Mouse (Mus musculus) hindbrain, embryonic 16.5 days (tissue): ENCODE data around the gene Sec24a. TPM values are rescaled to one million over a fixed set of nuclear protein-coding genes. Genes with fewer than 3 reads are reported as not detected.
"Not testable (repeated sequence)": the region's sequence is repeated elsewhere in the genome, so short reads cannot be mapped to it uniquely, and the experiment has no call there.

Source experiments
- ATAC-seq: fragments of 200-750 bp; cut with Nextera tagmentation; 2 replicates; pipeline ENCODE4 v1.8.0; 2017; ENCODE audit warnings: moderate TSS enrichment, moderate library complexity
- H3K27ac ChIP-seq: fragments of 300-500 bp; sonication (generic); 2 replicates; pipeline ENCODE4 v1.5.1; 2014; ENCODE audit warnings: low read depth, mild to moderate bottlenecking, control low read depth, low read length, moderate library complexity
- H3K27me3 ChIP-seq: fragments of 300-500 bp; sonication (generic); replicated peaks from 2 replicates; pipeline ENCODE4 v1.6.1; 2014; ENCODE audit warnings: low read length; ENCODE audit not compliant: control insufficient read depth, insufficient read depth
- H3K36me3 ChIP-seq: fragments of 300-500 bp; sonication (generic); 2 replicates; pipeline ENCODE4 v1.6.1; 2014; ENCODE audit warnings: mild to moderate bottlenecking, low read length, moderate library complexity, mixed read lengths; ENCODE audit not compliant: control insufficient read depth, insufficient read depth
- H3K4me1 ChIP-seq: fragments of 300-500 bp; sonication (generic); 2 replicates; pipeline ENCODE4 v1.6.1; 2014; ENCODE audit warnings: low read depth, low read length; ENCODE audit not compliant: control insufficient read depth, insufficient read depth
- H3K4me2 ChIP-seq: fragments of 300-500 bp; sonication (generic); 2 replicates; pipeline ENCODE4 v1.6.1; 2014; ENCODE audit warnings: mild to moderate bottlenecking, low read length, control low read depth, moderate library complexity
- H3K4me3 ChIP-seq: fragments of 300-500 bp; sonication (generic); 2 replicates; pipeline ENCODE4 v1.5.1; 2014; ENCODE audit warnings: mild to moderate bottlenecking, low read length, control low read depth, moderate library complexity
- H3K9ac ChIP-seq: fragments of 300-500 bp; sonication (generic); 2 replicates; pipeline ENCODE4 v1.6.1; 2014; ENCODE audit warnings: low read depth, mild to moderate bottlenecking, control low read depth, low read length, moderate library complexity
- H3K9me3 ChIP-seq: fragments of 300-500 bp; sonication (generic); 2 replicates; pipeline ENCODE4 v1.6.1; 2014; ENCODE audit warnings: mild to moderate bottlenecking, low read length, moderate library complexity; ENCODE audit not compliant: control insufficient read depth
- WGBS: fragments of 180-500 bp; shearing (Covaris S2); extraction: QIAGEN DNeasy Blood & Tissue Kit; methylation state at CpG from one replicate; pipeline ENCODE4 v1.1.7; 2014; 5-methylcytosine and 5-hydroxymethylcytosine counted together
- polyA plus RNA-seq: library from polyadenylated mRNA; unstranded; fragments of >200 nt; fragmentation: Nextera tagmentation; extraction: Ambion mirVana; gene quantifications from 2 replicates; pipeline ENCODE4 v1.2.1, GENCODE M21; 2015

The Sec24a gene
- polyA plus RNA-seq, 1 experiment from 2014 or later = 12.0 TPM

- Histone ChIP-seq H3K27me3 (no peaks in the 10 kb centered on the region), H3K4me1 (no peaks in the 10 kb centered on the region), H3K4me2 (no peak overlapping the region), H3K9me3 (no peaks in the 10 kb centered on the region), H3K27ac (no peak overlapping the region), H3K4me3 (no peak overlapping the region), H3K9ac (no peak overlapping the region), H3K36me3 (peaks cover 43% of the 10 kb centered on the region)
- no peak for ATAC-seq
- WGBS = 98% methylated on average over 10 of the region's 10 CpGs
Measured at GRCm38 (mm10) chr11:51706451-51706850, 57.0 kb downstream of the Sec24a start.

GRCm38 (mm10) chr11:51703379-51703998, 59.9 kb downstream of the Sec24a start:
- H3K4me2 ChIP-seq = no peak overlapping the region
- no peaks in the 10 kb centered on the region for H3K27me3 ChIP-seq
- H3K27ac ChIP-seq = no peak overlapping the region
- no peaks in the 10 kb centered on the region for H3K4me1 ChIP-seq
- no peak overlapping the region for H3K9ac ChIP-seq
- WGBS = 70% methylated on average over 10 of the region's 10 CpGs
- H3K36me3 ChIP-seq = peaks cover 62% of the 10 kb centered on the region
- no peaks in the 10 kb centered on the region for H3K9me3 ChIP-seq
- ATAC-seq = no peak
- no peak overlapping the region for H3K4me3 ChIP-seq

GRCm38 (mm10) chr11:51702831-51703230, 60.6 kb downstream of the Sec24a start:
- no peak overlapping the region for H3K9ac ChIP-seq
- H3K4me2 ChIP-seq = no peak overlapping the region
- H3K27me3 ChIP-seq = no peaks in the 10 kb centered on the region
- H3K27ac ChIP-seq = no peak overlapping the region
- H3K9me3 ChIP-seq = no peaks in the 10 kb centered on the region
- H3K4me3 ChIP-seq = no peak overlapping the region
- WGBS = 80% methylated on average over 3 of the region's 3 CpGs
- no peaks in the 10 kb centered on the region for H3K4me1 ChIP-seq
- no peak for ATAC-seq
- H3K36me3 ChIP-seq = peaks cover 62% of the 10 kb centered on the region

- Histone ChIP-seq H3K36me3 (peaks cover 22% of the 10 kb centered on the region), H3K9ac (no peak overlapping the region), H3K27me3 (no peaks in the 10 kb centered on the region), H3K4me1 (no peaks in the 10 kb centered on the region), H3K27ac (no peak overlapping the region), H3K4me2 (no peak overlapping the region), H3K9me3 (no peaks in the 10 kb centered on the region), H3K4me3 (no peak overlapping the region)
- ATAC-seq = no peak
- WGBS = 94% methylated on average over 3 of the region's 3 CpGs
Measured at GRCm38 (mm10) chr11:51694984-51695383, 68.5 kb downstream of the Sec24a start.

GRCm38 (mm10) chr11:51690597-51690996, 72.8 kb downstream of the Sec24a start:
- not testable (repeated sequence) for H3K9ac ChIP-seq, H3K27me3 ChIP-seq
- 93% methylated on average over 1 of the region's 3 CpGs for WGBS

GRCm38 (mm10) chr11:51689343-51689742, 74.1 kb downstream of the Sec24a start:
- H3K9me3 ChIP-seq = no peaks in the 10 kb centered on the region
- peak overlapping the region; percentile 100 for H3K27ac ChIP-seq
- peak overlapping the region; percentile 88 for H3K4me2 ChIP-seq
- ATAC-seq = no peak
- H3K36me3 ChIP-seq = peaks cover 3% of the 10 kb centered on the region; the same call in 1 of the 2 replicates
- peak overlapping the region; percentile 84 for H3K9ac ChIP-seq
- 19% methylated on average over 6 of the region's 6 CpGs for WGBS
- peaks cover 12% of the 10 kb centered on the region for H3K4me1 ChIP-seq
- H3K27me3 ChIP-seq = no peaks in the 10 kb centered on the region
- peak overlapping the region; percentile 80 for H3K4me3 ChIP-seq

More at GRCm38 (mm10) chr11:51690597-51690996, 72.8 kb downstream of the Sec24a start:
- ATAC-seq, H3K36me3 ChIP-seq, H3K4me2 ChIP-seq, H3K9me3 ChIP-seq, H3K27ac ChIP-seq, H3K4me3 ChIP-seq: not testable (repeated sequence)
- H3K4me1 ChIP-seq = peaks cover 12% of the 10 kb centered on the region

- peak; percentile 99 for ATAC-seq
Measured at GRCm38 (mm10) chr11:51688330-51689328, 74.8 kb downstream of the Sec24a start, which contains the start of gene 0610009B22Rik. Gene 0610009B22Rik (minus strand): TSS chr11:51688874.

GRCm38 (mm10) chr11:51681976-51682374, 81.5 kb downstream of the Sec24a start:
- no peak overlapping the region for H3K27ac ChIP-seq
- no peaks in the 10 kb centered on the region for H3K27me3 ChIP-seq
- no peak overlapping the region for H3K9ac ChIP-seq
- H3K9me3 ChIP-seq = no peaks in the 10 kb centered on the region
- no peak for ATAC-seq
- peaks cover 3% of the 10 kb centered on the region; the same call in 1 of the 2 replicates for H3K36me3 ChIP-seq
- no peak overlapping the region for H3K4me2 ChIP-seq
- no peak overlapping the region for H3K4me3 ChIP-seq
- H3K4me1 ChIP-seq = no peaks in the 10 kb centered on the region
- WGBS = 38% methylated on average over 8 of the region's 8 CpGs

More at GRCm38 (mm10) chr11:51688330-51689328, 74.8 kb downstream of the Sec24a start, which contains the start of gene 0610009B22Rik:
- Histone ChIP-seq H3K27me3 (no peaks in the 10 kb centered on the region), H3K4me2 (peak within 1 kb of the TSS; percentile 88), H3K4me1 (peaks cover 12% of the 10 kb centered on the region), H3K9ac (peak within 1 kb of the TSS; percentile 84), H3K4me3 (peak within 1 kb of the TSS; percentile 80), H3K9me3 (no peaks in the 10 kb centered on the region), H3K27ac (peak within 1 kb of the TSS; percentile 100), H3K36me3 (peaks cover 3% of the 10 kb centered on the region; the same call in 1 of the 2 replicates)
- WGBS = under 1% methylated on average over 60 of the region's 60 CpGs
